Mouse (Mus musculus): ENCODE results near the gene Adam19. TPM values are rescaled to one million over a fixed set of nuclear protein-coding genes. Genes with fewer than 3 reads are reported as not detected.

Gene Adam19
- polyA plus RNA-seq, 1 experiment from 2014 or later = 4.5 TPM

- Histone ChIP-seq H3K4me1 (ENCODE audit: control insufficient read depth, insufficient read depth, low read length) (no peaks in the 10 kb centered on the region), H3K9ac (ENCODE audit: low read length) (no peak overlapping the region), H3K27ac (ENCODE audit: low read depth, low read length) (no peak overlapping the region), H3K36me3 (ENCODE audit: control insufficient read depth, insufficient read depth, low read length) (no peaks in the 10 kb centered on the region), H3K27me3 (replicated peaks; ENCODE audit: control insufficient read depth, insufficient read depth, low read length) (no peaks in the 10 kb centered on the region), H3K9me3 (replicated peaks; ENCODE audit: control insufficient read depth, low read length) (no peaks in the 10 kb centered on the region), H3K4me2 (ENCODE audit: low read length) (no peak overlapping the region), H3K4me3 (ENCODE audit: low read depth, low read length) (no peak overlapping the region)
- 89% methylated on average over 6 of the region's 6 CpGs for WGBS
- ATAC-seq (no peak), DNase-seq (ENCODE audit: low spot score) (no peak)
Measured at GRCm38 (mm10) chr11:46102107-46102506, 46.3 kb downstream of the Adam19 start.

GRCm38 (mm10) chr11:46107046-46107445 lies 51.3 kb downstream of the Adam19 start:
- Histone ChIP-seq H3K9ac (ENCODE audit: low read length) (no peak overlapping the region), H3K27ac (ENCODE audit: low read depth, low read length) (no peak overlapping the region), H3K27me3 (replicated peaks; ENCODE audit: control insufficient read depth, insufficient read depth, low read length) (no peaks in the 10 kb centered on the region), H3K4me1 (ENCODE audit: control insufficient read depth, insufficient read depth, low read length) (no peaks in the 10 kb centered on the region), H3K4me3 (ENCODE audit: low read depth, low read length) (no peak overlapping the region), H3K9me3 (replicated peaks; ENCODE audit: control insufficient read depth, low read length) (no peaks in the 10 kb centered on the region), H3K36me3 (ENCODE audit: control insufficient read depth, insufficient read depth, low read length) (no peaks in the 10 kb centered on the region), H3K4me2 (ENCODE audit: low read length) (no peak overlapping the region)
- WGBS = 93% methylated on average over 1 of the region's 1 CpGs
- ATAC-seq (no peak), DNase-seq (ENCODE audit: low spot score) (no peak)

GRCm38 (mm10) chr11:46109206-46109605 lies 53.4 kb downstream of the Adam19 start:
- WGBS = 23% methylated on average over 5 of the region's 5 CpGs
- H3K4me1 ChIP-seq (ENCODE audit: control insufficient read depth, insufficient read depth, low read length) = no peaks in the 10 kb centered on the region
- no peak overlapping the region for H3K4me2 ChIP-seq (ENCODE audit: low read length)
- 0 out of 2 replicates have a peak, but pooled peaks cover 4% of the 10 kb centered on the region for H3K36me3 ChIP-seq (ENCODE audit: control insufficient read depth, insufficient read depth, low read length)
- ATAC-seq = peak; percentile 69
- peak; percentile 60 for DNase-seq (ENCODE audit: low spot score)
- no peaks in the 10 kb centered on the region for H3K27me3 ChIP-seq (replicated peaks; ENCODE audit: control insufficient read depth, insufficient read depth, low read length)
- H3K27ac ChIP-seq (ENCODE audit: low read depth, low read length) = no peak overlapping the region
- no peak overlapping the region for H3K4me3 ChIP-seq (ENCODE audit: low read depth, low read length)
- no peak overlapping the region for H3K9ac ChIP-seq (ENCODE audit: low read length)
- H3K9me3 ChIP-seq (replicated peaks; ENCODE audit: control insufficient read depth, low read length) = no peaks in the 10 kb centered on the region

- 0 out of 2 replicates have a peak, but pooled peaks cover 4% of the 10 kb centered on the region for H3K36me3 ChIP-seq (ENCODE audit: control insufficient read depth, insufficient read depth, low read length)
- H3K27ac ChIP-seq (ENCODE audit: low read depth, low read length) = no peak overlapping the region
- H3K4me1 ChIP-seq (ENCODE audit: control insufficient read depth, insufficient read depth, low read length) = no peaks in the 10 kb centered on the region
- no peak overlapping the region for H3K9ac ChIP-seq (ENCODE audit: low read length)
- H3K4me3 ChIP-seq (ENCODE audit: low read depth, low read length) = no peak overlapping the region
- DNase-seq (ENCODE audit: low spot score) (peak; percentile 12), ATAC-seq (no peak)
- H3K4me2 ChIP-seq (ENCODE audit: low read length) = no peak overlapping the region
- H3K9me3 ChIP-seq (replicated peaks; ENCODE audit: control insufficient read depth, low read length) = no peaks in the 10 kb centered on the region
- H3K27me3 ChIP-seq (replicated peaks; ENCODE audit: control insufficient read depth, insufficient read depth, low read length) = no peaks in the 10 kb centered on the region
- 79% methylated on average over 8 of the region's 8 CpGs for WGBS
Measured at GRCm38 (mm10) chr11:46110156-46110944, 54.6 kb downstream of the Adam19 start.

GRCm38 (mm10) chr11:46110945-46111287 lies 55.1 kb downstream of the Adam19 start:
- no peak overlapping the region for H3K4me3 ChIP-seq (ENCODE audit: low read depth, low read length)
- 78% methylated on average over 1 of the region's 1 CpGs for WGBS
- no peak for ATAC-seq

GRCm38 (mm10) chr11:46113211-46113610 lies 57.4 kb downstream of the Adam19 start:
- Histone ChIP-seq H3K4me3 (ENCODE audit: low read depth, low read length) (no peak overlapping the region), H3K4me2 (ENCODE audit: low read length) (no peak overlapping the region), H3K9me3 (replicated peaks; ENCODE audit: control insufficient read depth, low read length) (no peaks in the 10 kb centered on the region), H3K27me3 (replicated peaks; ENCODE audit: control insufficient read depth, insufficient read depth, low read length) (no peaks in the 10 kb centered on the region), H3K27ac (ENCODE audit: low read depth, low read length) (no peak overlapping the region), H3K9ac (ENCODE audit: low read length) (no peak overlapping the region), H3K36me3 (ENCODE audit: control insufficient read depth, insufficient read depth, low read length) (peaks cover 4% of the 10 kb centered on the region; the same call in 1 of the 2 replicates), H3K4me1 (ENCODE audit: control insufficient read depth, insufficient read depth, low read length) (no peaks in the 10 kb centered on the region)
- 77% methylated on average over 3 of the region's 3 CpGs for WGBS
- DNase-seq (ENCODE audit: low spot score) (no peak), ATAC-seq (no peak)

More at GRCm38 (mm10) chr11:46110945-46111287, 55.1 kb downstream of the Adam19 start:
- no peak for DNase-seq (ENCODE audit: low spot score)
- H3K9me3 ChIP-seq (replicated peaks; ENCODE audit: control insufficient read depth, low read length) = no peaks in the 10 kb centered on the region
- no peaks in the 10 kb centered on the region for H3K27me3 ChIP-seq (replicated peaks; ENCODE audit: control insufficient read depth, insufficient read depth, low read length)
- no peak overlapping the region for H3K4me2 ChIP-seq (ENCODE audit: low read length)
- no peak overlapping the region for H3K9ac ChIP-seq (ENCODE audit: low read length)
- no peak overlapping the region for H3K27ac ChIP-seq (ENCODE audit: low read depth, low read length)
- H3K36me3 ChIP-seq (ENCODE audit: control insufficient read depth, insufficient read depth, low read length) = 0 out of 2 replicates have a peak, but pooled peaks cover 4% of the 10 kb centered on the region
- H3K4me1 ChIP-seq (ENCODE audit: control insufficient read depth, insufficient read depth, low read length) = no peaks in the 10 kb centered on the region

GRCm38 (mm10) chr11:46114221-46114620 lies 58.4 kb downstream of the Adam19 start:
- no peaks in the 10 kb centered on the region for H3K27me3 ChIP-seq (replicated peaks; ENCODE audit: control insufficient read depth, insufficient read depth, low read length)
- no peak overlapping the region for H3K27ac ChIP-seq (ENCODE audit: low read depth, low read length)
- no peaks in the 10 kb centered on the region for H3K9me3 ChIP-seq (replicated peaks; ENCODE audit: control insufficient read depth, low read length)
- no peaks in the 10 kb centered on the region for H3K4me1 ChIP-seq (ENCODE audit: control insufficient read depth, insufficient read depth, low read length)
- no peak overlapping the region for H3K9ac ChIP-seq (ENCODE audit: low read length)
- WGBS = 87% methylated on average over 7 of the region's 7 CpGs
- no peak overlapping the region for H3K4me3 ChIP-seq (ENCODE audit: low read depth, low read length)
- ATAC-seq (no peak), DNase-seq (ENCODE audit: low spot score) (no peak)
- H3K4me2 ChIP-seq (ENCODE audit: low read length) = no peak overlapping the region
- peaks cover 10% of the 10 kb centered on the region; the same call in 1 of the 2 replicates for H3K36me3 ChIP-seq (ENCODE audit: control insufficient read depth, insufficient read depth, low read length)

GRCm38 (mm10) chr11:46115011-46115410 lies 59.2 kb downstream of the Adam19 start:
- Histone ChIP-seq H3K36me3 (ENCODE audit: control insufficient read depth, insufficient read depth, low read length) (peaks cover 10% of the 10 kb centered on the region; the same call in 1 of the 2 replicates), H3K4me3 (ENCODE audit: low read depth, low read length) (no peak overlapping the region), H3K9me3 (replicated peaks; ENCODE audit: control insufficient read depth, low read length) (no peaks in the 10 kb centered on the region), H3K4me1 (ENCODE audit: control insufficient read depth, insufficient read depth, low read length) (no peaks in the 10 kb centered on the region), H3K27me3 (replicated peaks; ENCODE audit: control insufficient read depth, insufficient read depth, low read length) (no peaks in the 10 kb centered on the region), H3K4me2 (ENCODE audit: low read length) (no peak overlapping the region), H3K27ac (ENCODE audit: low read depth, low read length) (no peak overlapping the region), H3K9ac (ENCODE audit: low read length) (no peak overlapping the region)
- WGBS = 48% methylated on average over 4 of the region's 4 CpGs
- ATAC-seq (no peak), DNase-seq (ENCODE audit: low spot score) (no peak)

- WGBS = 84% methylated on average over 9 of the region's 9 CpGs
- Histone ChIP-seq H3K9ac (ENCODE audit: low read length) (no peak overlapping the region), H3K27me3 (replicated peaks; ENCODE audit: control insufficient read depth, insufficient read depth, low read length) (no peaks in the 10 kb centered on the region), H3K4me3 (ENCODE audit: low read depth, low read length) (no peak overlapping the region), H3K4me2 (ENCODE audit: low read length) (no peak overlapping the region), H3K27ac (ENCODE audit: low read depth, low read length) (no peak overlapping the region), H3K9me3 (replicated peaks; ENCODE audit: control insufficient read depth, low read length) (no peaks in the 10 kb centered on the region), H3K36me3 (ENCODE audit: control insufficient read depth, insufficient read depth, low read length) (peaks cover 10% of the 10 kb centered on the region; the same call in 1 of the 2 replicates), H3K4me1 (ENCODE audit: control insufficient read depth, insufficient read depth, low read length) (no peaks in the 10 kb centered on the region)
- DNase-seq (ENCODE audit: low spot score) = no peak
- no peak for ATAC-seq
Measured at GRCm38 (mm10) chr11:46115411-46116173, 59.8 kb downstream of the Adam19 start.
